Mouse (Mus musculus) limb, embryonic 14.5 days (tissue): ENCODE measurements around the gene Mapk8ip1. TPM values are rescaled to one million over a fixed set of nuclear protein-coding genes. Genes with fewer than 3 reads are reported as not detected.

Source experiments
- ATAC-seq: fragments of 200-750 bp; cut with Nextera tagmentation; 2 replicates; pipeline ENCODE4 v1.8.0; 2017; ENCODE audit warnings: low read depth, moderate number of reproducible peaks, moderate TSS enrichment; ENCODE audit not compliant: low FRiP score
- DNase-seq: peaks from one replicate; pipeline ENCODE4 v3.0.0-alpha.2; 2015; ENCODE audit warnings: low spot score
- H3K27ac ChIP-seq: fragments of 300-500 bp; sonication (generic); replicated peaks from 2 replicates; pipeline ENCODE4 v1.5.1; 2014; ENCODE audit warnings: low read depth, mild to moderate bottlenecking, low read length, moderate library complexity, mixed read lengths
- H3K27me3 ChIP-seq: fragments of 300-500 bp; sonication (generic); 2 replicates; pipeline ENCODE4 v1.6.1; 2014; ENCODE audit warnings: low read length, mixed read lengths; ENCODE audit not compliant: control insufficient read depth, insufficient read depth
- H3K36me3 ChIP-seq: fragments of 300-500 bp; sonication (generic); 2 replicates; pipeline ENCODE4 v1.6.1; 2014; ENCODE audit warnings: mild to moderate bottlenecking, low read length, moderate library complexity, mixed read lengths; ENCODE audit not compliant: control insufficient read depth, insufficient read depth
- H3K4me1 ChIP-seq: fragments of 300-500 bp; sonication (generic); 2 replicates; pipeline ENCODE4 v1.6.1; 2014; ENCODE audit warnings: antibody characterized with exemption, low read length, mixed read lengths; ENCODE audit not compliant: control insufficient read depth, insufficient read depth
- H3K4me2 ChIP-seq: fragments of 300-500 bp; sonication (generic); replicated peaks from 2 replicates; pipeline ENCODE4 v1.6.1; 2014; ENCODE audit warnings: low read depth, mild to moderate bottlenecking, low read length, moderate library complexity; ENCODE audit not compliant: severe bottlenecking
- H3K4me3 ChIP-seq: fragments of 300-500 bp; sonication (generic); replicated peaks from 2 replicates; pipeline ENCODE4 v1.5.1; 2014; ENCODE audit warnings: low read length
- H3K9ac ChIP-seq: fragments of 300-500 bp; sonication (generic); 2 replicates; pipeline ENCODE4 v1.6.1; 2014; ENCODE audit warnings: mild to moderate bottlenecking, low read depth, low read length, moderate library complexity; ENCODE audit not compliant: severe bottlenecking
- H3K9me3 ChIP-seq: fragments of 300-500 bp; sonication (generic); 2 replicates; pipeline ENCODE4 v1.6.1; 2016; ENCODE audit warnings: low read length; ENCODE audit not compliant: control insufficient read depth
- POLR2A ChIP-seq: fragments of 200-500 bp; IDR thresholded peaks from 2 replicates; pipeline ENCODE4 v1.8.0; 2012; ENCODE audit warnings: inconsistent platforms, mild to moderate bottlenecking, moderate library complexity, borderline replicate concordance; ENCODE audit not compliant: insufficient read depth, insufficient read length; ENCODE audit errors: extremely low read depth
- WGBS: fragments of 180-500 bp; shearing (Covaris S2); extraction: QIAGEN DNeasy Blood & Tissue Kit; methylation state at CpG from one replicate; pipeline ENCODE4 v1.1.7; 2014; 5-methylcytosine and 5-hydroxymethylcytosine counted together
- polyA plus RNA-seq, 2 experiments: library from polyadenylated mRNA; depleted of rRNA in 1 of 2; stranded (reverse) in 1 of 2; unstranded in 1 of 2; fragments of >200 nt; fragmentation: Nextera tagmentation in 1 of 2; extraction: Ambion mirVana in 1 of 2; gene quantifications; 2 replicates each; pipeline versions ENCODE4 v1.2.1 to v1.2.3; 2012 to 2014

Gene Mapk8ip1
- polyA plus RNA-seq, 2 experiments, result 12.9 to 42.5 TPM

GRCm38 (mm10) chr2:92385113-92386051, 15.7 kb downstream of the Mapk8ip1 start:
- no peak for ATAC-seq
- Histone ChIP-seq H3K36me3 (peaks cover 68% of the 10 kb centered on the region), H3K4me3 (no peak overlapping the region), H3K27me3 (no peaks in the 10 kb centered on the region), H3K27ac (no peak overlapping the region), H3K4me1 (peaks cover 7% of the 10 kb centered on the region; the same call in 1 of the 2 replicates), H3K9ac (no peak overlapping the region), H3K4me2 (no peak overlapping the region), H3K9me3 (no peaks in the 10 kb centered on the region)
- WGBS, result 82% methylated on average over 22 of the region's 22 CpGs
- DNase-seq, result no peak
- no peak for TF ChIP-seq POLR2A

GRCm38 (mm10) chr2:92384101-92384500, 17.0 kb downstream of the Mapk8ip1 start:
- Histone ChIP-seq H3K27ac (no peak overlapping the region), H3K9ac (no peak overlapping the region), H3K4me2 (no peak overlapping the region), H3K36me3 (peaks cover 76% of the 10 kb centered on the region), H3K4me1 (peaks cover 7% of the 10 kb centered on the region; the same call in 1 of the 2 replicates), H3K4me3 (no peak overlapping the region), H3K9me3 (no peaks in the 10 kb centered on the region), H3K27me3 (no peaks in the 10 kb centered on the region)
- TF ChIP-seq POLR2A, result no peak
- WGBS, result 81% methylated on average over 4 of the region's 4 CpGs
- ATAC-seq (no peak), DNase-seq (no peak)

- Histone ChIP-seq H3K4me2 (no peak overlapping the region), H3K4me3 (no peak overlapping the region), H3K27me3 (no peaks in the 10 kb centered on the region), H3K9me3 (no peaks in the 10 kb centered on the region), H3K9ac (no peak overlapping the region), H3K4me1 (no peaks in the 10 kb centered on the region), H3K27ac (no peak overlapping the region), H3K36me3 (peaks cover 83% of the 10 kb centered on the region)
- DNase-seq (no peak), ATAC-seq (no peak)
- no peak for TF ChIP-seq POLR2A
- WGBS, result 80% methylated on average over 4 of the region's 4 CpGs
Measured at GRCm38 (mm10) chr2:92382759-92383158, 18.3 kb downstream of the Mapk8ip1 start.

GRCm38 (mm10) chr2:92381901-92382588, 19.0 kb downstream of the Mapk8ip1 start, which contains the start of gene 1700029I15Rik:
TSS of gene 1700029I15Rik (plus strand) at chr2:92382538.
- Histone ChIP-seq H3K9ac (no peak within 1 kb of the TSS), H3K27ac (no peak within 1 kb of the TSS), H3K4me2 (no peak within 1 kb of the TSS), H3K4me3 (no peak within 1 kb of the TSS), H3K4me1 (no peaks in the 10 kb centered on the region), H3K27me3 (no peaks in the 10 kb centered on the region), H3K36me3 (peaks cover 80% of the 10 kb centered on the region), H3K9me3 (no peaks in the 10 kb centered on the region)
- ATAC-seq (no peak), DNase-seq (no peak)
- TF ChIP-seq POLR2A, result no peak
- 83% methylated on average over 5 of the region's 5 CpGs for WGBS

GRCm38 (mm10) chr2:92381161-92381560, 19.9 kb downstream of the Mapk8ip1 start:
- H3K27me3 ChIP-seq, result no peaks in the 10 kb centered on the region
- no peak overlapping the region for H3K4me2 ChIP-seq
- WGBS, result 87% methylated on average over 5 of the region's 5 CpGs
- DNase-seq, result no peak
- H3K27ac ChIP-seq, result no peak overlapping the region
- H3K4me3 ChIP-seq, result no peak overlapping the region
- peaks cover 2% of the 10 kb centered on the region; the same call in 1 of the 2 replicates for H3K4me1 ChIP-seq
- no peak for TF ChIP-seq POLR2A
- no peak for ATAC-seq
- H3K9ac ChIP-seq, result no peak overlapping the region
- peaks cover 71% of the 10 kb centered on the region for H3K36me3 ChIP-seq
- H3K9me3 ChIP-seq, result no peaks in the 10 kb centered on the region
